Mouse (Mus musculus) megakaryocyte, embryonic 14.5 days (primary cell): ENCODE data around the gene Zim1. TPM values are rescaled to one million over a fixed set of nuclear protein-coding genes. Genes with fewer than 3 reads are reported as not detected.

Experiments used
- H3K27me3 ChIP-seq: replicated peaks from 2 replicates; pipeline ENCODE3; 2012; ENCODE audit warnings: inconsistent platforms
- H3K36me3 ChIP-seq: replicated peaks from 2 replicates; pipeline ENCODE3; 2012; ENCODE audit warnings: low read length, inconsistent platforms, mixed read lengths
- H3K4me1 ChIP-seq: 2 replicates; pipeline ENCODE4 v1.6.1; 2012; ENCODE audit warnings: inconsistent platforms
- H3K4me3 ChIP-seq: replicated peaks from 2 replicates; pipeline ENCODE3; 2012; ENCODE audit warnings: moderate library complexity, mild to moderate bottlenecking, inconsistent platforms
- H3K9me3 ChIP-seq: 2 replicates; pipeline ENCODE4 v1.6.1; 2012; ENCODE audit warnings: inconsistent platforms
- FLI1 ChIP-seq: IDR thresholded peaks from 2 replicates; pipeline ENCODE4 v1.6.1; 2012; ENCODE audit warnings: low read length, inconsistent platforms, mixed read lengths
- GATA1 ChIP-seq: IDR thresholded peaks from 3 replicates; pipeline ENCODE4 v1.6.1; 2012; ENCODE audit warnings: mixed read lengths, low read length, inconsistent platforms, borderline replicate concordance
- polyA plus RNA-seq: library from polyadenylated mRNA; stranded (reverse); fragments of >175 nt; gene quantifications from 2 replicates; pipeline ENCODE4 v1.2.3, GENCODE M21; 2012; ENCODE audit warnings: low replicate concordance; ENCODE audit not compliant: insufficient read depth

The Zim1 gene
- polyA plus RNA-seq, 1 experiment, result not detected

DNA sequence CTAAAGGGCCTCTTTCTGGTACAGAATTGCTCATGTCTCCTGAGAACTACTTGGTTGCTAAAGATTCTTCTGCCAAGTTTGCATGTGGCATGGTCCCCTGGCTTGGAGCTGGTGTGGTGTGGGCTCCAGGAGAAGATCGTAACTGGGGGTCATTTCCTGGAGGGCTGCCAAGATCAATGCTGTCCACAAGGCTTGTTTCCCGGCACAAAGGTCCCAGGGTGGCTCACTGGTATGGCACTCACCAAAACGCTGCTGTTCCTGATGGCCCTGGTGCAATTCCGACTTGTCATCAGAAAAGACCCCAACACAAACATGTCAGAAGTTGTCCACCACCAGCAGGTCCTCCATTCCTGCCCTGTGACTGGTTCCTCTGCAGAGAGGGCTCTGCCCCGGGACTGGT is 44.1 kb downstream of the Zim1 start:
- H3K36me3 ChIP-seq, result no peaks in the 10 kb centered on the region
- no peaks in the 10 kb centered on the region for H3K27me3 ChIP-seq
- H3K4me1 ChIP-seq, result no peaks in the 10 kb centered on the region
- no peak for TF ChIP-seq GATA1
- H3K9me3 ChIP-seq, result peaks cover 45% of the 10 kb centered on the region
- H3K4me3 ChIP-seq, result no peak overlapping the region

DNA sequence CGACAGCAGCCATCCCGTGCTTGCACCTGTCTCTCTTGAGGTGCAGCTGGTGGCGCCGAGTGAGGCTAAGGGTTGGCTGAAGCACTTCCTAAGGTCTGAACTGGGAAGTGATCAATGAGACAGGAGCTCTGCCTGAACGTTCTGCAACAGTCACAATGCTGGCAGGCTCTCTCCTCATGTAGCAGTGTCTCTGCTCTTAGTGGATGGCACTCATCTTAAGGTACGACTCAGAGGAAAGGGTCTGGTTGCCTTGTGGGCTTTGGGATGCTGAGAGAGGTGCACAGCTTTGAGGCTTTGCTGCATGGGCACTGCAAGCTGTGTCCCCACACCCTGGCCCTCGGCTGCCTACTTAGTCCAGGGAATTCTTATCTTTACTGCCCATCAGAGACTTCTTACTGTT is 45.0 kb downstream of the Zim1 start:
- Histone ChIP-seq H3K9me3 (peaks cover 45% of the 10 kb centered on the region), H3K27me3 (no peaks in the 10 kb centered on the region)

DNA sequence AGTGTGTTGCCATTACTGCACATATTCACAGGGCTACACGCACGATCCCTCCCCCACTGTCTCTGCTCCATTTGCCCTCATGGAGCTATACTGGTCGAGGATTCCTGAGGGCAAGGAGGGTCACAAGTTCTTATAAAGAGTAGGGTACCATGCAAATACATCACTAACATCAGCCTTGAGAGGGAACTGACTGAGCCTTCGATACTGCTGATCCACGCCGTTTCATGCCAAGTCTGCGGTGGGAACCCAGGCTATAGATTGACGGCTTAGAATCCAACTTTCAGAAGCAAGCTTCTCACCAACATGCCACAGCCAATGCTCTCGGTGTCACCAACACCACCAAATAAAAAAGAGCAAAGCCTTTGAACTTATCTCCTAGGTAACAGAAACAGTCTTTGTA is 45.7 kb downstream of the Zim1 start:
- no peaks in the 10 kb centered on the region for H3K27me3 ChIP-seq
- no peak for TF ChIP-seq GATA1
- no peaks in the 10 kb centered on the region for H3K4me1 ChIP-seq
- H3K9me3 ChIP-seq, result peaks cover 45% of the 10 kb centered on the region
- no peaks in the 10 kb centered on the region for H3K36me3 ChIP-seq
- H3K4me3 ChIP-seq, result no peak overlapping the region

More for the DNA sequence above, 45.0 kb downstream of the Zim1 start:
- no peak for TF ChIP-seq GATA1
- no peak for TF ChIP-seq FLI1
- H3K36me3 ChIP-seq, result no peaks in the 10 kb centered on the region
- no peaks in the 10 kb centered on the region for H3K4me1 ChIP-seq
- peak overlapping the region; percentile 10 for H3K4me3 ChIP-seq

DNA sequence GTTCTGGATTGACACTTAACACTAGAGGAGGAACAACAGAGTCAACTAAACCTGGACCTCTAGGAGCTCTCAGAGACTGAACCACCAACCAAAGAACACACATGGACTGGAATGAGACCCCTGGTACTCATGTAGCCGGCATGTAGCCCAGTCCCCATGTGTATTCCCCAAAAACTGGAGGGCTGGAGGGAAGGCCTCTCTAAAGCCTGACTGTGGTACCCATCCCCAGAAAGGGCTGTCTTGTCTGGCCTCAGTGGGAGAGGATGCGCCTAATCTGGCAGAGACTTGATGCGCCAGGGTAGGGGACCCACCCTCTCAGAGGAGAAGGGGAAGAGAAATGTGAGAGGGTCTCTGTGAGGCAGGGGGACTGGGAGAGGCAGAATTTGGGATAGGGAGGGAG is 50.4 kb downstream of the Zim1 start:
- Histone ChIP-seq H3K4me1 (no peaks in the 10 kb centered on the region), H3K27me3 (no peaks in the 10 kb centered on the region), H3K9me3 (peaks cover 35% of the 10 kb centered on the region), H3K36me3 (no peaks in the 10 kb centered on the region), H3K4me3 (no peak overlapping the region)
- TF ChIP-seq GATA1 (no peak), FLI1 (no peak)

DNA sequence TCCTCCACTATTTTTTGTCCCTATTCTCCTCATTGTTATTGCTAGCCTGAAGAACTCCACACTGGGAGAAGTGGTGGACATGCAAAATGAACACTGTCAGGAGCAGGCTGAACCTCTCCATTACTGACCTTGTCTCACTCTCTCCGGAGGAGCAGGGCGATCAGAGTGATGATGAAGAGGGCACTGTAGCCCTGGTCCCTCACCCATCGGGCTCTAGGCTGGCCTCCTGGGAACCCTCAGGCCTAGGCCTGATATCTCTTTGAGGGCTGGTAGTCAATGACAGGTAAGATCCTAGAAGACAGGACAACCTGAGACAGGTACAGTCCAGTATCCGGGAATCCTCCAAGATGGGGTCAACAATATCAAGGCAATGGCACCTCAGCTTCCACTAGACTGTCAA is 58.2 kb downstream of the Zim1 start:
- peaks cover 50% of the 10 kb centered on the region for H3K9me3 ChIP-seq
- no peak for TF ChIP-seq GATA1
- no peak for TF ChIP-seq FLI1
- H3K27me3 ChIP-seq, result no peaks in the 10 kb centered on the region
- no peaks in the 10 kb centered on the region for H3K4me1 ChIP-seq
- H3K36me3 ChIP-seq, result no peaks in the 10 kb centered on the region
- H3K4me3 ChIP-seq, result no peak overlapping the region

DNA sequence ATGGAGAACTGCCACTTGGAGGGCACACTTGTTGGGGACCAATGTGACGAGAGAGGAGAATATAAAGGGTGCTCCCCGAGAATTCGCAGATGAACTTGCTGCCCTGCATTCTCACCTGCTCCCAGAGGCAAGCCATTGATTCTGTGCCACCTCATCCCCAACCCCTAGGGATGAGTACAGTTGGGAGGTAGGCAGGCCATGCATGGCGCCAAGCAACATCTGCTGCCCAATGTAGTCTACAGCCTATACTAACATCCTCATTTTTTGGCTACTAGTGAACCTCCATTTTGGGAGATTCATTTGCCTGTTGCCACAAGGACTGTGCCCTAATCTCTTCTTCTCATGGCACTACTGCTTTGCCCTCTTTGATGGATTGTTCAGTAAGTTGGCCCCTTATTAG is 59.5 kb downstream of the Zim1 start:
- H3K36me3 ChIP-seq, result no peaks in the 10 kb centered on the region
- H3K4me1 ChIP-seq, result no peaks in the 10 kb centered on the region

DNA sequence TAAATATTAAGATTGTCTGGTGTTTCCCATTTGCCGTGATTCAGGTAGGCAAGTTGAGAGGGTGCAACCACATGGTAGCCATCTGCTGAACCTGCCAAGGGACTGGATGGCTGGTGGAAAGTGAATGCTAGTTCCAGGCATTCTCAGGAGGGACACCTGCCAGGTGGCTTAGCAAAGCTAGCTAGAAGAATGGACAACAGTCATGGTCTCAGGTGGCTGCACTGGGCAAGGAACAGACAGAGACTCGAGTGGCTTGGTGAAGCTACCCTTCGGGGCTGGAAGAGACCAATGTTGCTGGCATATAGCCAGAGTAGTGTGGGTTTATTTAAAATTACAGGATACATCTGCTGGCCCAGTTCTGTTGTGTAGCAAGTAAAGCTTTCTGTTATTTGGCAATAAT is 60.4 kb downstream of the Zim1 start:
- Histone ChIP-seq H3K4me1 (no peaks in the 10 kb centered on the region), H3K9me3 (peaks cover 52% of the 10 kb centered on the region), H3K36me3 (no peaks in the 10 kb centered on the region), H3K27me3 (no peaks in the 10 kb centered on the region), H3K4me3 (no peak overlapping the region)
- TF ChIP-seq GATA1 (no peak), FLI1 (no peak)

More for the DNA sequence above, 59.5 kb downstream of the Zim1 start:
- TF ChIP-seq GATA1, result no peak
- TF ChIP-seq FLI1, result no peak
- Histone ChIP-seq H3K27me3 (no peaks in the 10 kb centered on the region), H3K4me3 (peak overlapping the region; percentile 42), H3K9me3 (peaks cover 56% of the 10 kb centered on the region)

Other genes starting within 250 kb of the Zim1 start
- 0.01 TPM in 1 of 2 replicates, not detected in the other for gene Olfr1336, start 240.3 kb downstream of the Zim1 start, polyA plus RNA-seq
- gene Olfr1346, start 229.3 kb downstream of the Zim1 start, polyA plus RNA-seq, result not detected in 2 replicates
- gene Olfr5, start 209.5 kb downstream of the Zim1 start, polyA plus RNA-seq, result not detected in 2 replicates
- gene Olfr1347, start 196.7 kb downstream of the Zim1 start, polyA plus RNA-seq, result not detected in 2 replicates
- gene Olfr1348, start 187.7 kb downstream of the Zim1 start, polyA plus RNA-seq, result not detected in 2 replicates
- gene Olfr1349, start 173.5 kb downstream of the Zim1 start, polyA plus RNA-seq, result 0.07 TPM in 1 of 2 replicates, not detected in the other
- not detected in 2 replicates for gene Olfr1350, start 131.6 kb downstream of the Zim1 start, polyA plus RNA-seq
- gene Peg3, start 34.0 kb upstream of the Zim1 start, polyA plus RNA-seq, result not detected in 2 replicates
- gene Usp29, start 34.1 kb upstream of the Zim1 start, polyA plus RNA-seq, result 0.46 TPM in 1 of 2 replicates, not detected in the other